Mouse (Mus musculus) testis, adult 2 months (tissue): ENCODE data around the gene Atp13a2.

Source experiments
- CTCF ChIP-seq: fragments of 200-500 bp; IDR thresholded peaks from 2 replicates; pipeline ENCODE4 v1.5.1; 2012; ENCODE audit warnings: low read depth, mild to moderate bottlenecking, inconsistent platforms, low read length, moderate library complexity; ENCODE audit not compliant: control insufficient read depth, insufficient read depth, insufficient replicate concordance
- POLR2A ChIP-seq: fragments of 200-500 bp; IDR thresholded peaks from 2 replicates; pipeline ENCODE4 v1.6.1; 2012; ENCODE audit warnings: low read depth, mild to moderate bottlenecking, inconsistent platforms, low read length, moderate library complexity; ENCODE audit not compliant: control insufficient read depth

DNA sequence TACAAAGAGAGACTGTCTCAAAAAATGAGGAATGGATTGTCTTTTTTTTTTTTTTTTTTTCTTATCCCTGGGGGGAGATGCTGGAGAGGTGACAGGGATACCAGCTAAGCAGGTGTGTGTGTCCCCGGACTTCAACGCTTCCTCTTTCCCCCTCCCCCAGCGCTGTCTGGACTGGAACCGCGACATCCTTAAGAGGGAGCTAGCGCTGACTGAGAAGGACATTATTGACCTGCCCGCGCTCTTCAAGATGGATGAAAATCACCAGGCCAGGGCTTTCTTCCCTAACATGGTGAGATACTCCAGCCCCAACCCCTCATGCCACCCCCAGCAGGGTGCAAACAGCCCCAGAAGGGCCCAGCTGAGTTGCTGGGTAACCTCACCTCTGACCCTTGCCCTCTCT, 37.6 kb upstream of the Atp13a2 start:
- no peak for TF ChIP-seq CTCF
- TF ChIP-seq POLR2A: no peak
